Mouse (Mus musculus): ENCODE results near the gene Tbcb. TPM values are rescaled to one million over a fixed set of nuclear protein-coding genes. Genes with fewer than 3 reads are reported as not detected.
"Not testable (repeated sequence)": the region's sequence is repeated elsewhere in the genome, so short reads cannot be mapped to it uniquely, and the experiment has no call there.

Gene Tbcb
- polyA plus RNA-seq, 1 experiment = not detected

DNA sequence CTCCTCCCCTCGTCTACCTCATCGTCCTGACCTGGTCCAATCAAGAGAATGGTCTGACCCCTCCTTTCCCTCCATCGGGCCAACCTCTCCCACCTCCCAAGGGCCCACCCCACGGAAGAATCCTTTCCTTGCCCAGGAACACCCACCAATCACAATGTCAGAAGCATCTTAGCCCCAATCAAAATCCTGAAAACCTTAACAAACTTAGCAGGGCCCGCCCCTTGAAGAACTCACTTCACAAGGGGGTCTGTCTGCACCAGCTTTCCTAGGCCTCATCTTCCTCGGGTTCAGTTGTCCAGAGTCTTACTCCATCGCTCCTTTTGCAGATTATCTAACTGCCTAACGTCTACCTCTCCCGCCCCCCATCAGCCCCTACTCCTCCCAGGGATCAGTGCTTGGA lies 39.1 kb downstream of the Tbcb start:
- Histone ChIP-seq H3K4me3 (ENCODE audit: insufficient read depth, low read depth, low read length) (no peak overlapping the region), H3K4me1 (ENCODE audit: control insufficient read depth, insufficient read depth, low read length) (peaks cover 7% of the 10 kb centered on the region), H3K27ac (ENCODE audit: insufficient read depth, low read depth, low read length) (no peak overlapping the region)
- TF ChIP-seq POLR2A (IDR thresholded peaks at IDR 0.05; ENCODE audit: insufficient read depth, low read depth, low read length) (no peak), CTCF (IDR thresholded peaks at IDR 0.05; ENCODE audit: insufficient read depth, low read depth, low read length) (no peak)
- 42% methylated on average over 9 of the region's 9 CpGs for WGBS

DNA sequence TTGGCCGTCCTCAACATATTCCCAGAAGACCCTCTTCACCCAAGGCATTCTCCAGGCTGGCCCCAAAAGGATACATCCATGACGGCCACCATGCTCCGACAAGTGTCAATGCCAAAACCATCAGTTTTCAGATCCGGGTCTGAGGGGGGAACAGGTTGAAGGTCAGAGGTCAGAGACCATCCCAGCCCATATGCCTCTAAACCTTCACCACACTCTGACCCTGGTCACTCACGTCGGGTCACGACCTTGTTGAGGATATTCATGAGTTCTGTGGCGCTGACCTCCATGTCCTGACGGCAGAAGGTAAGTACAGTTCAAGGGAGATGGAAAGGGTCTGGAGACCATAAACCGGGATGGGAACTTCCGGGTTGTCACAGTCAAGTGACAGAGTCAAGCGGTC lies 40.0 kb downstream of the Tbcb start:
- Histone ChIP-seq H3K27ac (ENCODE audit: insufficient read depth, low read depth, low read length) (no peak overlapping the region), H3K4me1 (ENCODE audit: control insufficient read depth, insufficient read depth, low read length) (peaks cover 7% of the 10 kb centered on the region), H3K4me3 (ENCODE audit: insufficient read depth, low read depth, low read length) (no peak overlapping the region)
- TF ChIP-seq POLR2A (IDR thresholded peaks at IDR 0.05; ENCODE audit: insufficient read depth, low read depth, low read length) = no peak
- TF ChIP-seq CTCF (IDR thresholded peaks at IDR 0.05; ENCODE audit: insufficient read depth, low read depth, low read length) = no peak
- WGBS = 90% methylated on average over 12 of the region's 12 CpGs

DNA sequence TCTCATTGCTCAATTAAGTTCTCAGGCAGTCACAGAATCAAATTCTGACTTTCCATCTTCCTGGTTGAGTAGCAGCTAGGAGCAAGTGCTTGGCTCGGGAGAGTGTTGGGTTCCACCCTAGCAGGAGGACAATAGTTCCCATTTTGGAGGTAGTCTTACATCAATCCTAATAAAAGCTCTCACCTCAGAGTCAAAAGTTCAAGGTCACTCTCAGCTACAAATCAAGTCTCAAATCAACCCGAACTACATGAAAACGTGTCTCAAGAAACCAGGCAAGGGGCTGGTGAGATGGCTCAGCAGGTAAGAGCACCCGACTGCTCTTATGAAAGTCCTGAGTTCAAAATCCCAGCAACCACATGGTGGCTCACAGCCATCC lies 43.0 kb downstream of the Tbcb start:
- 88% methylated on average over 4 of the region's 4 CpGs for WGBS
- no peak overlapping the region for H3K4me3 ChIP-seq (ENCODE audit: insufficient read depth, low read depth, low read length)
- TF ChIP-seq POLR2A (IDR thresholded peaks at IDR 0.05; ENCODE audit: insufficient read depth, low read depth, low read length) (no peak), CTCF (IDR thresholded peaks at IDR 0.05; ENCODE audit: insufficient read depth, low read depth, low read length) (no peak)
- H3K4me1 ChIP-seq (ENCODE audit: control insufficient read depth, insufficient read depth, low read length) = peaks cover 7% of the 10 kb centered on the region
- no peak overlapping the region for H3K27ac ChIP-seq (ENCODE audit: insufficient read depth, low read depth, low read length)

DNA sequence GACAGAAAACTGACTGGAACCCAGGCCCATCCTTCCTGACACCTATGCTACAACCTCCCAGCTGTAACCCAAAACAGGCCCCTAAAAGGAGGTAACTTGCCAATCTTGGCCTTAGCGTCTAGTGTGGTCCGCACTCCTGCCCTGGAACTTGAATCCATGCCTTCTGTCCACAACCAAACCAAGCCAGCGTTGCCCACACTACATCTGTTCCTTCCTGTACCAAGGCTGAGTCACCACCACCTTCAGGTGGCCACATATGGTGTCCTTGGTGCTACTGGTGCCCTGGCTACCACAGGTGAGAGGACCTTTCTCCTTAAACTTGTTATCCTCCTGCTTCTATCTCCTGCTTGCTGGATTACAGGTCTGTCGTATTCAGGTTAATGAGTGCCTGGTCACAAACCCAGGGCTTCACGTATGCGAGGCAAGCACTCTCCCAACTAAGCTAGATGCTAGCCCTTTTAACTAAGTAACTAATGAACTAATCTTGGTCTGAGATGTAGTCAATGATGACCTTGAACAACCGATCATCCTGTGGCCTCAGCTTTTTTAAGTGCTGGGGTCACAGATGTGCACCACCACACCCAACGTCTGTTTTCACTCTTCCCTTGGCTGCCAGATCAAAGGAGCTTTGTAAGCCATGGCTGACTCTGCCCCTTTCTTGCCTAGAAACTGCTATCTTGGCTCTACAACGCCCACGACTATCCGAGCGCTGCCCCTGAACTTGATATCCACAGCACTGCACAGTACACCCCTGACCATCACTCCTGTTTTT lies 43.5 kb downstream of the Tbcb start:
- TF ChIP-seq POLR2A (IDR thresholded peaks at IDR 0.05; ENCODE audit: insufficient read depth, low read depth, low read length) (no peak), CTCF (IDR thresholded peaks at IDR 0.05; ENCODE audit: insufficient read depth, low read depth, low read length) (no peak)
- H3K4me1 ChIP-seq (ENCODE audit: control insufficient read depth, insufficient read depth, low read length) = peaks cover 10% of the 10 kb centered on the region
- H3K4me3 ChIP-seq (ENCODE audit: insufficient read depth, low read depth, low read length) = no peak overlapping the region
- WGBS = 82% methylated on average over 12 of the region's 12 CpGs
- no peak overlapping the region for H3K27ac ChIP-seq (ENCODE audit: insufficient read depth, low read depth, low read length)

DNA sequence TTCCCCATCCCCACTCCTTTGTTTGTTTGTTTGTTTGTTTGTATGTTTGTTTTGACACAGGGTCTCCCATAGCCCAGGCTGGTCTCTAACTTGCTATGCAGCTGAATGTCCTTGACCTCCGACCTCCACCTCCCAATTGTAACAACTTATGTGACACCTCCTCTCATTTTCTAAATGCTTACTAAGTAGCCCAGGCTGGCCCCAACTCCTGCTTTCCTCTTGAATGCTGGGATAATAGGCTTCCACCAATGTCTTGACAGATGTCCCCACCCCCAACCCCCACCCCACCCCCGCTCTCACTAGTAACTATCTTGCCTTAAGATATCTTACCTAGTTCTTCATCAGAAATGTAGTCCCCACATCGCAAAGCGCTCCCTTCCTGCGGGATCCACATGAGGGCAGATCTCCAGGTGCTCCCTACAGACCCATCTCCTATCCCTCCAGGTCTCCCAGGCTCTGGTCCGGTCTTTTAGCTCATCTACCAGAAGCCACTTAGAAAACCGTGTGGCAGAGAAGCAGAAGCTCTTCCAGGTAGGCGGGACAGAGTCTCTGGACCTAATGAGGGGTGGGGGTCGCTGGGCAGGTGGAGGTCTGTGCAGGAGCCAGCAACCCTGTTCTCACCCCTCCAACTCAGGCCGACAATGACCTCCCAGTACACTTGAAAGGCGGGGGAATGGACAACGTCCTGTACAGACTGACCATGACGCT lies 47.3 kb downstream of the Tbcb start:
- Histone ChIP-seq H3K4me3 (ENCODE audit: insufficient read depth, low read depth, low read length) (no peak overlapping the region), H3K4me1 (ENCODE audit: control insufficient read depth, insufficient read depth, low read length) (peaks cover 3% of the 10 kb centered on the region; the same call in 1 of the 2 replicates), H3K27ac (ENCODE audit: insufficient read depth, low read depth, low read length) (no peak overlapping the region)
- WGBS = 77% methylated on average over 13 of the region's 13 CpGs
- TF ChIP-seq CTCF (IDR thresholded peaks at IDR 0.05; ENCODE audit: insufficient read depth, low read depth, low read length) (no peak), POLR2A (IDR thresholded peaks at IDR 0.05; ENCODE audit: insufficient read depth, low read depth, low read length) (no peak)

DNA sequence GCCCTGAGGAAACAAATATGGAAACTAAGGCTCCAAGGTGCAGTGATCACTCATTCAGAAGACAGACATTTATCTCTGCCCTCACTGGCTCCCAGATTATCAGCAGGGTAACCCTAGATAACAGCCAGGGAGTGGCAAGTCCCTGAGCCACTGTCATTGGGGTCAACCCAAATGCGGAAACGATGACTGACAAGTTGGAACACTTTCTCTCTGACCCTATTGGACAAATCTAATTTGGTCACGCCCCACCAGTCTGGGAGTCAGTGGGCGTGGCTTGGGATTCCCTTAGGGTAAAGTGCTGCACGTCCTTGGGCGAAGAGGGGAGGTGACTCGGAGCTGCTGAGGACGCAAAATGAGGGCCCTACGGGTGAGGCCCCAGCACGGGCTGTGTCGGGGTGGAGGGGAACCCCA lies 48.2 kb downstream of the Tbcb start, which contains the start of gene Cox7a1:
Gene Cox7a1, plus strand, starts transcription at position 266 of the 411 bp plus-strand sequence.
- H3K4me1 ChIP-seq (ENCODE audit: control insufficient read depth, insufficient read depth, low read length) = peaks cover 3% of the 10 kb centered on the region; the same call in 1 of the 2 replicates
- H3K27ac ChIP-seq (ENCODE audit: insufficient read depth, low read depth, low read length) = no peak within 1 kb of the TSS
- H3K4me3 ChIP-seq (ENCODE audit: insufficient read depth, low read depth, low read length) = no peak within 1 kb of the TSS
- WGBS = 27% methylated on average over 11 of the region's 11 CpGs
- TF ChIP-seq CTCF (IDR thresholded peaks at IDR 0.05; ENCODE audit: insufficient read depth, low read depth, low read length) = no peak
- no peak for TF ChIP-seq POLR2A (IDR thresholded peaks at IDR 0.05; ENCODE audit: insufficient read depth, low read depth, low read length)

DNA sequence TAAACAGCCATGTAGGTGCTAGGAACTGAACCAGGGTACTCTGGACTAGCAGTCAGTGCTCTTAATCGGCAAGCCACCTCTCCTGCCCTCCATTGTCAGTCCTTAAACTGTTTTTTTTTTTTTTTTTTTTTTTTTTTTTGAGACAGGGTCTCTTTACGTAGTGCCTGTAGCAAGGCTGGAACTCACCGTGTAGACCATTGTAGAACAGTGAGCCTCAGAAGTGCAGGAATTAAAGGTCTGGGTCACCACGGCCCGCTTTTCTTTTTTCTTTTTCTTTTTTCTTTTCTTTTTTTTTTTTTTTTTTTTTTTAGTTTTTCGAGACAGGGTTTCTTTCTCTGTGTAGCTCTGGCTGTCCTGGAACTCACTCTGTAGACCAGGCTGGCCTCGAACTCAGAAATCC lies 48.9 kb downstream of the Tbcb start:
- not testable (repeated sequence) for H3K4me1 ChIP-seq (ENCODE audit: control insufficient read depth, insufficient read depth, low read length); H3K4me3 ChIP-seq (ENCODE audit: insufficient read depth, low read depth, low read length); H3K27ac ChIP-seq (ENCODE audit: insufficient read depth, low read depth, low read length)
- WGBS = 75% methylated on average over 7 of the region's 7 CpGs

DNA sequence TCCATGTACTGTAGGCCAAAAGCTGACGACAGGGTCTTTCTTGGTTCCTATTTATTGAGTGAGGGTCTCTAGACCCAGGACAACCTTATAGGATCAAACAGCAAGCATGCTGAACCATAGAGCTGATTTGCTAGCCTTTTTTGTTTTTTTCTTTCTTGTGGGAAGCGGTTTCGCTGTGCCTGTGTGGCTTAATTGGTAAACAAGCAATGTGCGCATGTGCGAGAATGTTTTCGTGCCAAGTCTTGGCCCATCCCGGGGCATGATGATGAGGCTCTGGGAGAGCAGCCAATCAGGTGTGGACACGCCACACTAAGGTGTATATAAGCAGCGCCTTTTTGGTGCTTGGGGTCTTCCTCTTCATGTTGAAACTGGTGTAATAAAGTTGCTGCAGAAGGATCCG lies 50.1 kb downstream of the Tbcb start:
- WGBS = 86% methylated on average over 10 of the region's 10 CpGs
- H3K4me3 ChIP-seq (ENCODE audit: insufficient read depth, low read depth, low read length); H3K27ac ChIP-seq (ENCODE audit: insufficient read depth, low read depth, low read length); H3K4me1 ChIP-seq (ENCODE audit: control insufficient read depth, insufficient read depth, low read length): not testable (repeated sequence)

DNA sequence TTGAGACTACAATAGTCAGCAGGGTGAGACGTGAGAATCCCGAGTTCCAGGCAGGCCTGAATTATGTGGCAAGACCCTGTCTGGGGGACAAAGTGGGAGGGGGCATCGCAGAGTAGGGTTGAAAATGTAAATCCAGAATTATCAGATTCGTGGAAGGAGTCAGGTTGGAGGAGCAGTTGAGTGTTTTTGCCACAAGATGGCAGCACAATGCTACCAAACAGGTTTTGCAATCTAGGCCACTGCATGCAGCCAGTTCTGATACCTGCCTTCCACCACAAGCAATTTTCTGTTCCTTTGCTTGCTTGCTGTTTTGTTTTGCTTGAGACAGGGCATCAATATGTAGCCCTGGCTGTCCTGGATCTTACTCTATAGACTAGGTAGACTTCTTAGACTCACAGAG lies 50.8 kb downstream of the Tbcb start:
- H3K4me3 ChIP-seq (ENCODE audit: insufficient read depth, low read depth, low read length) = no peak overlapping the region
- no peak overlapping the region for H3K27ac ChIP-seq (ENCODE audit: insufficient read depth, low read depth, low read length)
- H3K4me1 ChIP-seq (ENCODE audit: control insufficient read depth, insufficient read depth, low read length) = peaks cover 3% of the 10 kb centered on the region; the same call in 1 of the 2 replicates
- WGBS = 4% methylated on average over 4 of the region's 4 CpGs
- TF ChIP-seq POLR2A (IDR thresholded peaks at IDR 0.05; ENCODE audit: insufficient read depth, low read depth, low read length) (no peak), CTCF (IDR thresholded peaks at IDR 0.05; ENCODE audit: insufficient read depth, low read depth, low read length) (0 out of 2 replicates have a peak, but pooled peaks have one; percentile 18)
